Mouse (Mus musculus): ENCODE data around the gene Esrrg. TPM values are rescaled to one million over a fixed set of nuclear protein-coding genes. Genes with fewer than 3 reads are reported as not detected.

Esrrg gene
- total and polyA plus RNA-seq, 3 experiments = 14.0 to 48.5 (median 45.2) TPM

GRCm38 (mm10) chr1:188151066-188151465 lies 542.5 kb downstream of the Esrrg start:
- DNase-seq = no peak
- Histone ChIP-seq H3K4me3 (no peak overlapping the region), H3K27me3 (ENCODE audit: control insufficient read depth, insufficient read depth, low read length) (no peaks in the 10 kb centered on the region), H3K36me3 (ENCODE audit: control insufficient read depth, insufficient read depth, low read length) (no peaks in the 10 kb centered on the region), H3K9ac (ENCODE audit: low read depth, low read length) (no peak overlapping the region), H3K4me1 (ENCODE audit: control insufficient read depth, insufficient read depth, low read length) (peaks cover 1% of the 10 kb centered on the region), H3K79me2 (replicated peaks; ENCODE audit: control insufficient read depth, insufficient read depth, low read length) (no peaks in the 10 kb centered on the region), H3K27ac (no peak overlapping the region)
- intact Hi-C loops (cut with DNase I) = no loop called here
- 96% methylated on average over 8 of the region's 8 CpGs for WGBS
- TF ChIP-seq EP300 (IDR thresholded peaks at IDR 0.05; ENCODE audit: insufficient read depth, low read depth, low read length) (no peak), CTCF (IDR thresholded peaks at IDR 0.05) (no peak)

GRCm38 (mm10) chr1:188152011-188152410 lies 543.4 kb downstream of the Esrrg start:
- DNase-seq = no peak
- Histone ChIP-seq H3K4me3 (no peak overlapping the region), H3K79me2 (replicated peaks; ENCODE audit: control insufficient read depth, insufficient read depth, low read length) (no peaks in the 10 kb centered on the region), H3K4me1 (ENCODE audit: control insufficient read depth, insufficient read depth, low read length) (peaks cover 1% of the 10 kb centered on the region), H3K36me3 (ENCODE audit: control insufficient read depth, insufficient read depth, low read length) (no peaks in the 10 kb centered on the region), H3K9ac (ENCODE audit: low read depth, low read length) (no peak overlapping the region), H3K27ac (no peak overlapping the region), H3K27me3 (ENCODE audit: control insufficient read depth, insufficient read depth, low read length) (no peaks in the 10 kb centered on the region)
- intact Hi-C loops (cut with DNase I) = no loop called here
- WGBS = 95% methylated on average over 2 of the region's 2 CpGs
- no peak for TF ChIP-seq CTCF (IDR thresholded peaks at IDR 0.05)
- TF ChIP-seq EP300 (IDR thresholded peaks at IDR 0.05; ENCODE audit: insufficient read depth, low read depth, low read length) = no peak
- TF ChIP-seq POLR2A (IDR thresholded peaks at IDR 0.05; ENCODE audit: insufficient read depth, low read depth, low read length) = no peak

- H3K27ac ChIP-seq = no peak overlapping the region
- H3K4me3 ChIP-seq = no peak overlapping the region
- 51% methylated on average over 2 of the region's 2 CpGs for WGBS
- no peak for TF ChIP-seq EP300 (IDR thresholded peaks at IDR 0.05; ENCODE audit: insufficient read depth, low read depth, low read length)
- TF ChIP-seq POLR2A (IDR thresholded peaks at IDR 0.05; ENCODE audit: insufficient read depth, low read depth, low read length) = no peak
- TF ChIP-seq CTCF (IDR thresholded peaks at IDR 0.05) = no peak
- peaks cover 1% of the 10 kb centered on the region for H3K4me1 ChIP-seq (ENCODE audit: control insufficient read depth, insufficient read depth, low read length)
- no peak overlapping the region for H3K9ac ChIP-seq (ENCODE audit: low read depth, low read length)
- intact Hi-C loops (cut with DNase I) = no loop called here
- H3K27me3 ChIP-seq (ENCODE audit: control insufficient read depth, insufficient read depth, low read length) = no peaks in the 10 kb centered on the region; the same call in 1 of the 2 replicates
- H3K79me2 ChIP-seq (replicated peaks; ENCODE audit: control insufficient read depth, insufficient read depth, low read length) = no peaks in the 10 kb centered on the region
- no peaks in the 10 kb centered on the region for H3K36me3 ChIP-seq (ENCODE audit: control insufficient read depth, insufficient read depth, low read length)
- DNase-seq = no peak
Observed at GRCm38 (mm10) chr1:188153665-188154064, 545.1 kb downstream of the Esrrg start.

GRCm38 (mm10) chr1:188154466-188155110 lies 546.0 kb downstream of the Esrrg start:
- TF ChIP-seq EP300 (IDR thresholded peaks at IDR 0.05; ENCODE audit: insufficient read depth, low read depth, low read length) (no peak), POLR2A (IDR thresholded peaks at IDR 0.05; ENCODE audit: insufficient read depth, low read depth, low read length) (no peak), CTCF (IDR thresholded peaks at IDR 0.05) (no peak)

GRCm38 (mm10) chr1:188155135-188155779 lies 546.7 kb downstream of the Esrrg start:
- Histone ChIP-seq H3K79me2 (replicated peaks; ENCODE audit: control insufficient read depth, insufficient read depth, low read length) (no peaks in the 10 kb centered on the region), H3K4me1 (ENCODE audit: control insufficient read depth, insufficient read depth, low read length) (peaks cover 1% of the 10 kb centered on the region), H3K9ac (ENCODE audit: low read depth, low read length) (no peak overlapping the region), H3K27me3 (ENCODE audit: control insufficient read depth, insufficient read depth, low read length) (no peaks in the 10 kb centered on the region; the same call in 1 of the 2 replicates), H3K4me3 (no peak overlapping the region), H3K27ac (no peak overlapping the region), H3K36me3 (ENCODE audit: control insufficient read depth, insufficient read depth, low read length) (no peaks in the 10 kb centered on the region)
- no peak for DNase-seq
- TF ChIP-seq POLR2A (IDR thresholded peaks at IDR 0.05; ENCODE audit: insufficient read depth, low read depth, low read length) = no peak
- no peak for TF ChIP-seq EP300 (IDR thresholded peaks at IDR 0.05; ENCODE audit: insufficient read depth, low read depth, low read length)
- TF ChIP-seq CTCF (IDR thresholded peaks at IDR 0.05) = no peak
- 80% methylated on average over 22 of the region's 22 CpGs for WGBS
- intact Hi-C loops (cut with DNase I) = no loop called here

More at GRCm38 (mm10) chr1:188154466-188155110, 546.0 kb downstream of the Esrrg start:
- intact Hi-C loops (cut with DNase I) = no loop called here
- no peaks in the 10 kb centered on the region; the same call in 1 of the 2 replicates for H3K27me3 ChIP-seq (ENCODE audit: control insufficient read depth, insufficient read depth, low read length)
- no peak overlapping the region for H3K9ac ChIP-seq (ENCODE audit: low read depth, low read length)
- no peak for DNase-seq
- no peaks in the 10 kb centered on the region for H3K79me2 ChIP-seq (replicated peaks; ENCODE audit: control insufficient read depth, insufficient read depth, low read length)
- 27% methylated on average over 14 of the region's 14 CpGs for WGBS
- no peak overlapping the region for H3K27ac ChIP-seq
- no peak overlapping the region for H3K4me3 ChIP-seq
- no peaks in the 10 kb centered on the region for H3K36me3 ChIP-seq (ENCODE audit: control insufficient read depth, insufficient read depth, low read length)
- peaks cover 1% of the 10 kb centered on the region for H3K4me1 ChIP-seq (ENCODE audit: control insufficient read depth, insufficient read depth, low read length)

- Histone ChIP-seq H3K27ac (no peak overlapping the region), H3K4me1 (ENCODE audit: control insufficient read depth, insufficient read depth, low read length) (peaks cover 1% of the 10 kb centered on the region), H3K79me2 (replicated peaks; ENCODE audit: control insufficient read depth, insufficient read depth, low read length) (no peaks in the 10 kb centered on the region), H3K9ac (ENCODE audit: low read depth, low read length) (no peak overlapping the region), H3K36me3 (ENCODE audit: control insufficient read depth, insufficient read depth, low read length) (no peaks in the 10 kb centered on the region), H3K4me3 (no peak overlapping the region), H3K27me3 (ENCODE audit: control insufficient read depth, insufficient read depth, low read length) (no peaks in the 10 kb centered on the region; the same call in 1 of the 2 replicates)
- TF ChIP-seq POLR2A (IDR thresholded peaks at IDR 0.05; ENCODE audit: insufficient read depth, low read depth, low read length) (no peak), CTCF (IDR thresholded peaks at IDR 0.05) (no peak)
- no peak for DNase-seq
- intact Hi-C loops (cut with DNase I) = no loop called here
- 96% methylated on average over 5 of the region's 5 CpGs for WGBS
Observed at GRCm38 (mm10) chr1:188156520-188156919, 547.9 kb downstream of the Esrrg start.
